Mouse (Mus musculus): Measurements from ENCODE around the gene Kcnj12. TPM values are rescaled to one million over a fixed set of nuclear protein-coding genes. Genes with fewer than 3 reads are reported as not detected.

The Kcnj12 gene
- 2.7 and 8.1 TPM in 2 replicates for polyA plus RNA-seq (2021; fragmentation: Nextera tagmentation)
- long read RNA-seq, experiment 1, partial matches to known transcripts: 5 of 12 reads
- long read RNA-seq, experiment 1, other reads (novel, unspliced or antisense): 4 of 12 reads
- long read RNA-seq, experiment 2, partial matches to known transcripts: 5 of 5 reads
- long read RNA-seq, experiment 2, other reads (novel, unspliced or antisense): 0 of 5 reads

GRCm38 (mm10) chr11:61022550-61023391 is at the start of gene Kcnj12:
Gene Kcnj12, plus strand, starts transcription at chr11:61022564.

Other genes starting within 250 kb of the Kcnj12 start
- gene Top3a, start 245.2 kb upstream of the Kcnj12 start, polyA plus RNA-seq (2021; fragmentation: Nextera tagmentation): 1.9 TPM in 2 replicates
- 4.9 and 8.2 TPM in 2 replicates for gene Smcr8, start 245.0 kb upstream of the Kcnj12 start, polyA plus RNA-seq (2021; fragmentation: Nextera tagmentation)
- 1.1 and 1.8 TPM in 2 replicates for gene Shmt1, start 210.8 kb upstream of the Kcnj12 start, polyA plus RNA-seq (2021; fragmentation: Nextera tagmentation)
- gene Dhrs7b, start 191.9 kb upstream of the Kcnj12 start, polyA plus RNA-seq (2021; fragmentation: Nextera tagmentation): 32.2 and 40.8 TPM in 2 replicates
- 39.2 and 44.9 TPM in 2 replicates for gene Tmem11, start 143.3 kb upstream of the Kcnj12 start, polyA plus RNA-seq (2021; fragmentation: Nextera tagmentation)
- gene Natd1, start 107.8 kb upstream of the Kcnj12 start, polyA plus RNA-seq (2021; fragmentation: Nextera tagmentation): 7.3 and 11.1 TPM in 2 replicates
- 11.1 and 11.5 TPM in 2 replicates for gene Map2k3, start 90.5 kb upstream of the Kcnj12 start, polyA plus RNA-seq (2021; fragmentation: Nextera tagmentation)
- gene Tnfrsf13b, start 104.2 kb downstream of the Kcnj12 start, polyA plus RNA-seq (2021; fragmentation: Nextera tagmentation): 2.4 and 2.8 TPM in 2 replicates
- gene Usp22, start 152.5 kb downstream of the Kcnj12 start, polyA plus RNA-seq (2021; fragmentation: Nextera tagmentation): 140 and 154 TPM in 2 replicates
- gene Aldh3a1, start 185.0 kb downstream of the Kcnj12 start, polyA plus RNA-seq (2021; fragmentation: Nextera tagmentation): 2.4 and 2.6 TPM in 2 replicates
- gene Aldh3a2, start 244.9 kb downstream of the Kcnj12 start, polyA plus RNA-seq (2021; fragmentation: Nextera tagmentation): 23.9 and 30.1 TPM in 2 replicates

Data from left cerebral cortex, adult 6 months (tissue).